Mouse (Mus musculus): ENCODE measurements around the gene Sephs1.

DNA sequence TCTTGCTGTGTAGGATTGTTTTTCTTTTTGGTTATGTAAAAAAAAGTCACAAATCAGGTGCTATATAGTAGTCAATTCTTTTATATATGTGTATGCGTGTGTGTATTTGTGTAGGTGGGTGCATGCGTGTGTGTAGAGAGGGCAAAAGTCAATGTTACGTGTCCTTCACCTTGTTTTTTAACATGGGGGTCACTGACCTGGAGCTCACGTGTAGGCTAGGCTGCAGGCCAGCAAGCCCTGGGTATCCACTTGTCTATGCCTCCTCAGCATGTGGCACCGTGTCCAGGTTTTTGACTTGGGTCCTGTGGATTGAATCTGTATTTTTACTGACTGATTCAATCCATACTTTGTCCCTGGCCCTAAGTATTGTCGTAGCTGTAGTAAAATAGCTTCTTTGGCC is 19.3 kb downstream of the Sephs1 start:
- TF ChIP-seq CTCF (IDR thresholded peaks at IDR 0.05; ENCODE audit: low read depth), result no peak
- TF ChIP-seq EP300 (IDR thresholded peaks at IDR 0.05; ENCODE audit: low read depth), result no peak
